Mouse (Mus musculus) left cerebral cortex, adult 11 months (tissue): Measurements from ENCODE around the gene Urm1.
"Not testable (repeated sequence)": the region's sequence is repeated elsewhere in the genome, so short reads cannot be mapped to it uniquely, and the experiment has no call there.

Experiments used
- DNase-seq: peaks from one replicate; pipeline ENCODE4 v3.0.0; 2022; ENCODE audit warnings: low spot score

Gene Urm1

DNA sequence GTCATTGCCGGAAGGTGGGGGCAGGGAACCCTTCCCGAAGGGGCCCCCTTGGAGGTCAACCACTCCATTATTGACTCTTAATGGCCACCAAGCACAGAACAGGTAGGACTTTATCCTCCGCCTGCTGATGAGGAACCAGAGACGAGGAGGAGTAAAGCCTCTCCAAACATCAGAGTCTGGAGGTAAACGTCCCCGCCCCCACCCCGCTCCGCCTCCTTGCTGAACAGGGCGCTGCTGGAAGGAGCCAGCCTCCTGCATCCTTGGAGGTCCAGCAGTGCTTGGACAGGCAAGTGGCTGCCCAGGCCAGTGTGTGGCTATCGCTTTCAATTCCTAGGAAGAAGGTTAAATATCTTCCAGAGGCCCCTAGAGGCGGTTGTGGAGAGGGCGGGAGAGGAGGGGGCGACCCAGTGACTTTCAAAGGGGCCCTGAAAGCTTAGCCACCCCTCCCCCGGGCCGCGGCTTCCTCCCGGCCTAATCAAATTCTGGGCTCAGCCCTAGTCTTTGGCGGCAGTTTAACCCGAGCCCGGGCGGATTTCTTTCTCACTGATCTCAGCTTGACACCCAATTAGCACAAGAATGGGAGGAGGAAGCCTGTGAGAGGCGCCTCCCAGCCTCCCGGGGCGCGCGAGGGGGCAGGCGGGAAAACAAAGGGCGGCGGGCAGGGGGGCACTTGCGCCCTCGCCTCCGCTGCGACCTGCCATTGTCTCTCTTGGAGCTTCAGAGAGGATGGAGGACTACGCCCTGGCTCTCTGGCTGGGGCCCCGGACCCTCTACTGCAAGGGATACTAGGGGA is at the start of gene Urm1:
Gene Urm1 (plus strand): TSS at position 51 of the 793 bp plus-strand sequence.
- DNase-seq = no peak

DNA sequence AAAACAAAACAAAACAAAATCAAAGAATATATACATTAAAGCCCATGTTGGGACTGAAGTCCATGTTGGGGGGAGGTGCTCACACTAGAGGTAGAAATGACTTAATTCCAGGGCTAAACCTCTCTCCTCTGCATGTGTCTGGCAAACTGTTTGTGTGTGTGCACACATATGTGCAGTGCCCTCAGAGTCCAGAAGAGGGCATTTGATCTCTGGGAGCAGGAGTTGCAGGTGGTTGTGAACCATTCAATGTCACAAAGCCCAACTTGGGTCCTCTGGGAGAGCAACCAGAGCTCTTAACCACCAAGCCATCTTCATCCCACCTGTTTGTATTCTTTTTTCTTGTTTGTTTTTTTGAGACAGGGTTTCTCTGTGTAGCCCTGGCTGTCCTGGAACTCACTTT is 49.7 kb upstream of the Urm1 start:
- DNase-seq = no peak

DNA sequence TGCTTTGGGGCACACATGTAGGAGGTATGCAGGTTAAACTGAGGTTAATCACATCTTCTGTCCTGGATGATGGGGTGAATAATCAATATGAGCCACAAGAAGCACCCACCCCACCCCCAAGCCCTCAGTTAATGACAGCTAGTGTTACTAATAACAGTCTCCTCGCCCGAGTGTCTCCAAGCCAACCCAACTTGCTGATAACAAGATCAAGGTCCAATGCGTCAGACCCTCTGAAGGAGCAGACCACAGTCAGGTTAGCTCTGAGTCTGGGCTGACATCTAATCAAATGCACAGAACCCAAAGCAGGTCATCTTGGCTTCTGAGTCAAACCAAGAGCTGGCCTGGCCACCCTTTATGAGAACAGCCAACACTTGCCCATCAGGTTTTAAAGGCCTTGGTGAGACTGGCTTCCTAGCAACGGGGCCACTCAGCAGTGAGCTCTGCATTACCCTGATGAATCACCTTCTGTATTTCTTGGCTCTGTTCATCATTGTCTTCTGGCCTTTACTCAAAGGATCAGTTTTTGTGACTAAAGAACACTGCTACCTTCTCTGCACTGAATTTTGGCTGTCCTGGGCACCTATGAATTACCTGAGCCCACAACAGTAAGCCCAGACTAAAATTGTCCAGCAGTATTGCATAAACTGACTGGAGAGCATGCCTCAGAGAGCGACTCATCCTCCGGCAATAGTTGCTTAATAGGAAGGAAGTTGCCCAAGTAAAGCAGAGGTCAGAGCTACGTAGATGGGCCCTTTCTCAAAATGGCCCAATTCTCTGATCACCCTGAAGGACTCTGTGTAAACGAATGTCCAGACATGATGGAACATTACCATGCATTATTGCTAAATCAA is 48.0 kb upstream of the Urm1 start:
- DNase-seq = no peak

DNA sequence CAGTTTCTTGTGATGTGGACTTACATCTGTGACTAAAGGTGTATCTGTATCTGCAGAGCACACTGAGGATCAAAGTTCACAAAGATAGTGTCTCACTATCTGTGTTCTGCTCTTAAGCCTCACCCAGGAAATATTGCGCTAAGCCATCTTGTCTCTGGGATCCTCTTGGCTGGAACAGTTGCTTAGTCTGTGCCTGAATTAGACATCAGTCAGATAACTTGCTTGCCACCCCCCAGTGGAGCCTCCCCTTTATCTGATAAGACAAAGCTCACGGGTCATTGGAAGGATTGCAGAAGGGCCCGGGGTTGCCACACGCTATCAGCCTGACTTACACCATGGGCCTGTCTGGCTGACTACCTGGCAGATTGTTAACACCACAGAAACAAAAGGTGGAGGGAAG is 46.6 kb upstream of the Urm1 start:
- DNase-seq = no peak

DNA sequence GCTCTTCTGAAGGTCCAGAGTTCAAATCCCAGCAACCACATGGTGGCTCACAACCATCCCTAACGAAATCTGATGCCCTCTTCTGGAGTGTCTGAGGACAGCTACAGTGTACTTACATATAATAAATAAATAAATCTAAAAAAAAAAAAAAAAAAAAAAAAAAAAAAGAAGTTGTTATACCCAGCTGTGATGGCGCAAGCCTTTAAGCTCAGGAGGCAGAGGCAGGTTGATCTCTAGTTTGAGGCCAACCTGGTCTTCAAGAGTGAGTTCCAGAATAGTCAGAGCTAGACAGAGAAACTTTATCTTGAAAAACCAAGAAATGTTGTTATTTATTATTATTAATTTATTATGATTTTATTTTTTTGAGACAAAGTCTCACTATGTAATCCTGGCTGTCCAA is 38.6 kb upstream of the Urm1 start:
- DNase-seq = not testable (repeated sequence)

- no peak for DNase-seq
Measured at GRCm38 (mm10) chr2:29784290-29784689, 35.6 kb upstream of the Urm1 start.

DNA sequence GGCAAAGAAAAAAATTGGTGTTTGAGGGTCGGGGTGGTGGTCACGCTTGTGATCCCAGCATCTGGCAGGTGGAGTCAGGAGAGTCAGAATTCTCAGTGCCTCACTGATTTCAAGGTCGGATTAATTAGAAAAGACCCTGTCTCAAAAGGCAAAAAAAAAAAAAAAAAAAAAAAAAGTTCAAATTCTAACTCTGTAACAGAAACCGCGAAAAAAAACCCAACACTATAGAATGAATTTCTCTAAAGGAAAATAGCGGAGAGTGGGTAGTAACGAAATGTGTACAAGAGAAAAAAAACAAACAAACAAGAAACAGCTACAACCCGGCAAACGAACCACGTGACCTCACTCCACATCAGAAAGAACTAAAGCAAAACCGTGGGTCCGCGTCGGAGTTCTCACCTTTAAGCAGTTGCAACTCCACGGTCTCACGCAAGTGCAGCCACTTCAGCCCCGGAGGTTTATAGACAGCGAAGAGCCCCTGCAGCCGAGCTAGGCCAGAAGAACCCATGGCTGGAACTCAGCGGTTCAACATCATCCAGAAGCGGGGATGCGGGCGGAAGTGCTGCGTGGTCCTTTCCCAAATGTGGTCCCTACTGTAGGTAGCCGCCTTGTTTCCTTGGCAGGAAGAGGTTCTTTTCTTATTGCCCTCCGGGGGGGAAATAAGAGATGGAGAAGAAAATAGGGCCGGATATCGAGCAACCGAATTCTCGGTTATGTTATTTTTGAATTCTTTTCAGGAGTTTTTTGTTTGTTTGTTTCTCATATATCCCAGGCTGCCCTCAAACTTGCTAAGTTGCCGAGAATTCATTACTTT is 32.6 kb upstream of the Urm1 start, which contains the start of gene Coq4:
Gene Coq4 (plus strand): TSS at position 390 of the 814 bp plus-strand sequence.
- peak; percentile 91 for DNase-seq

- DNase-seq = peak; percentile 71
Measured at GRCm38 (mm10) chr2:29787937-29788681, 31.8 kb upstream of the Urm1 start, which contains the start of gene Trub2. Gene Trub2 (minus strand): TSS chr2:29788502.

DNA sequence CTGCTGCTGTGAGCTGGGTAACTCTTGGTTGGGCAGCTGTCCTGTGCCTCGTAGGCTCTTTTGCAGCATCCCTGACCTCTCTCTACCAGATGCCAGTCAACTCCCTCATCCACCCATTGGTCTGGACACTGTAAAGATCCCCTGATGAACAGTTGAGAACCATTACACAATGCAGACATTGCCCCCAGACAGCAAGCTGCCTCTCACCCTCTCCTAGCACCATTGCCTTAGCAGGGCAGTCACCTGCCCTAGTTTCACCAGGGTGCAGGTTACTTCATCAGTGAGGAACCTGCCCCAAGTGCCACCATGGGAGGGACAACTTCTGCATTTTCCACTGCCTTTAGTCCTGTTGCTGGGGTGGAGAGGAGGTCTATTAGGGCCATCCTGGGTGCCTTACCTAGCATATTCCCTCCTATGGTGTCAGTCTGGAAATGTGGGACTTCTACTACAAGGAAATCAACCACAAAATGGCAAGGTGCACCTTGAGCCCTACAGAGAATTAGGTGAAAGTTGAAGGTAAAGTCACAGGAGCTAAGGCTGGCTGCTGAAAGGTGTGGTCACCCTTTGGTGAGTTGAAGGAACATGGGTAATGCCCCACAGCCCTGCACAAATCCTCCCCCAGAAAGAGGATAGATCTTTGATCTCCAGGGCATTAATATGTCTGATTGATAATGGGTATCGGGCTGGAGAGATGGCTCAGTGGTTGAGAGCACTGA is 26.9 kb upstream of the Urm1 start:
- DNase-seq = no peak

DNA sequence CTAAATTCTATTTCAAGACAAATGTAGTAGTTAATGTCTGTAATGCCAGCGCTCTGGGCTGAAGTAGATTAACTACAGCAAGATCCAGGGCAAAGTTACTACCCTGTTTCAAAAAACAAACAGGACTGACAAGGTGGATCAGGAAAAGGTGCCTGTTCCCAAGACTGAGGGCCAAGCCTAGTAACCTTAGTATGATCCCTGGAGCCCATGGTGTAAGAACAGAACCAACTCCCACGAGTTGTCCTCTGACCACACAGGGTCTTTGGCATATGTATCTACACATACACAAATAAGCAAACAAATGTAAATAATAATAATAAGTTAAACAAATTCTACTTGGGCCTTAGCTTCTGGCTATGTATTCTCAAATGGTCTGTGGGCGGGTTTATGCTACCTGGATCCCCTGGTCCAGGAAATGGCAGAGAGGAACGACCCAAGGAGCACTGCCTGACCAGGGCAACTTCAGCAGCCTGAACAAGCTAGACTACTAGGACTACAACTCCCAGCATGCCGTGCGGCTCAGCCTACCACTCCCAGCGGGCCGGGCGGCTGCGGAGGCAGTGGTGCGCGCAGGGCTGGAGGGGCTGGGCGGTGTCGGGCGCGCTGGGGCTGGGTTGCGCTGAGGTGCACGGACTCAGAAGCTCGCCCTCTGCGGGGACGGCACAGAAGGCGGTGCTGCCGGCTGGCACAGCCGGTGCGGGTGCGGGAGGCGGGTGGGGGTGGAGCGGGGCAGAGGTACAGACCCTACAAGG is 17.6 kb upstream of the Urm1 start, which contains the start of gene Slc27a4:
Gene Slc27a4 (plus strand): TSS at position 560 of the 752 bp plus-strand sequence.
- DNase-seq = peak; percentile 92

- no peak for DNase-seq
Measured at GRCm38 (mm10) chr2:29802827-29803201, 17.1 kb upstream of the Urm1 start.

- no peak for DNase-seq
Measured at GRCm38 (mm10) chr2:29803400-29803831, 16.5 kb upstream of the Urm1 start.

- DNase-seq = no peak
Measured at GRCm38 (mm10) chr2:29815678-29816371, 4.0 kb upstream of the Urm1 start.

- DNase-seq = peak; percentile 87
Measured at GRCm38 (mm10) chr2:29817426-29818232, 2.2 kb upstream of the Urm1 start.

DNA sequence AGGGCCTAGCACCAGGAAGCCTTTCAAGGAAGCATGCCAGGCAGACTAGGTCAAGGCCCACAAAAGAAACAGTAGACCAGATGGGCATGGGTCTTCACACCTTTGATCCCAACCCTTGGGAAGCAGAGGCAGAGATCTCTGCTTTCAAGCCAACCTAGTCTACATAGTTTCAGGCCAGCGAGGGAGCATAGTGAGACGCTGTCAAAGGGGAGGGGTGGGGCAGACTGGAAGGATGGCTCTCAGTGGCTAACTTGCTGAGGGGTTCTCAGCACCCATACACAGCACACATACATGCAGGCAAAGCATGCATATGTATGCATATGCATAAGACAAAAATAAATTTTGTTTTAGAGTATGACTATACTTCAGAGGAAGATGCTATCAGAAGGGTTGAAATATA is 512 bp upstream of the Urm1 start:
- no peak for DNase-seq

DNA sequence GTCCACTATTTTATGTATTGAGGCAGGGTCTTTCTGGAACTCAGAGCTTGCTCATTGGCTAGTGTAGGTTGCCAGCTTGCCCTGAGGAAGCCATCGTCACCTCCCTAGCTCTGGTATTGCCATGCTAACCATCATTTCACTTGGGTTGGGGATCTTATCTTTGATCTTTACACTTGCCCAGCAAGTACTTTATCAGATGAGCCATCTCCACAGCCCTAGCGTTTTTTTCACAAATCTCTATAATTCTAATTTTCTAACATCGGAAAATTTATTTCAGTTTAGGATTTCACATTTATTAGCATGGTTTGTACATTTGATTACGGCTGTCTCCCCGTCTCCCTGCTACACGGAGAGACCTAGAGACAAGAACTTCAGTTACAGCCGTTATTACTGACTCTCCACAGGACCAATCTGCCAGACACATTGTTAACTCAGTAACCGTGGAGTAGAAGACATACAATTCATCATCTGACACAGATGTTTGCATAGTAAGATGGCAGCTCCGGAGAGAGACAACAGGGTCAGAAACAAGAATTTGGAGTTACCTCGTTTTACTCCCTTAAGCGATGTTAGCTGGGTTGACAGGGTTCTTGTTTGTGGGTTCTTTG is 6.5 kb downstream of the Urm1 start:
- no peak for DNase-seq

GRCm38 (mm10) chr2:29826926-29827708 is 7.2 kb downstream of the Urm1 start:
- DNase-seq = peak; percentile 91
